Mouse (Mus musculus): ENCODE data around the gene Gm5891. TPM values are rescaled to one million over a fixed set of nuclear protein-coding genes. Genes with fewer than 3 reads are reported as not detected.
"Not testable (repeated sequence)": the region's sequence is repeated elsewhere in the genome, so short reads cannot be mapped to it uniquely, and the experiment has no call there.

Gene Gm5891
- polyA plus RNA-seq (2015; fragmentation: Nextera tagmentation; extraction: Ambion mirVana) = not detected in 2 replicates

- not testable (repeated sequence) for H3K9ac ChIP-seq (replicated peaks; ENCODE audit: low read length); H3K4me1 ChIP-seq (ENCODE audit: insufficient read depth, low read length); H3K36me3 ChIP-seq (ENCODE audit: insufficient read depth, low read length); H3K27ac ChIP-seq (ENCODE audit: low read length); ATAC-seq (ENCODE audit: low FRiP score, low TSS enrichment); H3K4me2 ChIP-seq (replicated peaks; ENCODE audit: low read depth, low read length); H3K27me3 ChIP-seq (ENCODE audit: insufficient read depth, low read length); H3K9me3 ChIP-seq (ENCODE audit: low read length); H3K4me3 ChIP-seq (ENCODE audit: low read length)
- no CpG with 5 or more reads among the region's 1 CpGs for WGBS
Observed at GRCm38 (mm10) chr7:21921191-21921590, at the start of gene Gm5891. Gm5891 (minus strand) TSS chr7:21921291.

Other genes with a start within 250 kb of the Gm5891 start
- gene Gm4175, start 159.8 kb downstream of the Gm5891 start, polyA plus RNA-seq (2015; fragmentation: Nextera tagmentation; extraction: Ambion mirVana) = not detected in 2 replicates
- not detected in 2 replicates for gene Gm4177, start 124.6 kb downstream of the Gm5891 start, polyA plus RNA-seq (2015; fragmentation: Nextera tagmentation; extraction: Ambion mirVana)
- gene Vmn1r135, start 88.9 kb downstream of the Gm5891 start, polyA plus RNA-seq (2015; fragmentation: Nextera tagmentation; extraction: Ambion mirVana) = not detected in 2 replicates
- gene Gm5725, start 77.0 kb downstream of the Gm5891 start, polyA plus RNA-seq (2015; fragmentation: Nextera tagmentation; extraction: Ambion mirVana) = not detected in 2 replicates
- gene Vmn1r137, start 73.3 kb upstream of the Gm5891 start, polyA plus RNA-seq (2015; fragmentation: Nextera tagmentation; extraction: Ambion mirVana) = not detected in 2 replicates
- not detected in 2 replicates for gene Vmn1r138, start 107.6 kb upstream of the Gm5891 start, polyA plus RNA-seq (2015; fragmentation: Nextera tagmentation; extraction: Ambion mirVana)
- not detected in 2 replicates for gene Gm6176, start 135.0 kb upstream of the Gm5891 start, polyA plus RNA-seq (2015; fragmentation: Nextera tagmentation; extraction: Ambion mirVana)
- not detected in 2 replicates for gene Vmn1r139, start 147.8 kb upstream of the Gm5891 start, polyA plus RNA-seq (2015; fragmentation: Nextera tagmentation; extraction: Ambion mirVana)
- not detected in 2 replicates for gene Gm16451, start 197.0 kb upstream of the Gm5891 start, polyA plus RNA-seq (2015; fragmentation: Nextera tagmentation; extraction: Ambion mirVana)
- gene Gm10666, start 213.4 kb upstream of the Gm5891 start, polyA plus RNA-seq (2015; fragmentation: Nextera tagmentation; extraction: Ambion mirVana) = not detected in 2 replicates
- gene Vmn1r142, start 242.7 kb upstream of the Gm5891 start, polyA plus RNA-seq (2015; fragmentation: Nextera tagmentation; extraction: Ambion mirVana) = not detected in 2 replicates